Mouse (Mus musculus) stomach, embryonic 15.5 days (tissue): ENCODE data around the gene Bahcc1. TPM values are rescaled to one million over a fixed set of nuclear protein-coding genes. Genes with fewer than 3 reads are reported as not detected.
A peak's percentile ranks its signal among the peaks of the same experiment; 100 is the strongest.

Experiments used
- ATAC-seq: fragments of 200-750 bp; cut with Nextera tagmentation; 2 replicates; pipeline ENCODE4 v1.8.0; 2017; ENCODE audit warnings: low read depth, moderate number of reproducible peaks, moderate TSS enrichment; ENCODE audit not compliant: insufficient read depth, low FRiP score
- H3K27ac ChIP-seq: fragments of 300-500 bp; sonication (generic); 2 replicates; pipeline ENCODE4 v1.5.1; 2015; ENCODE audit warnings: mild to moderate bottlenecking, inconsistent platforms
- H3K27me3 ChIP-seq: fragments of 300-500 bp; sonication (generic); replicated peaks from 2 replicates; pipeline ENCODE4 v1.6.1; 2015; ENCODE audit warnings: inconsistent platforms
- H3K36me3 ChIP-seq: fragments of 300-500 bp; sonication (generic); 2 replicates; pipeline ENCODE4 v1.6.1; 2015; ENCODE audit warnings: inconsistent platforms
- H3K4me1 ChIP-seq: fragments of 300-500 bp; sonication (generic); 2 replicates; pipeline ENCODE4 v1.6.1; 2015; ENCODE audit warnings: inconsistent platforms
- H3K4me2 ChIP-seq: fragments of 300-500 bp; sonication (generic); 2 replicates; pipeline ENCODE4 v1.6.1; 2015; ENCODE audit warnings: mild to moderate bottlenecking, inconsistent platforms
- H3K4me3 ChIP-seq: fragments of 300-500 bp; sonication (generic); replicated peaks from 2 replicates; pipeline ENCODE4 v1.5.1; 2015; ENCODE audit warnings: inconsistent platforms
- H3K9ac ChIP-seq: fragments of 300-500 bp; sonication (generic); 2 replicates; pipeline ENCODE4 v1.6.1; 2015; ENCODE audit warnings: inconsistent platforms
- H3K9me3 ChIP-seq: fragments of 300-500 bp; sonication (generic); 2 replicates; pipeline ENCODE4 v1.6.1; 2016; ENCODE audit warnings: inconsistent platforms
- WGBS: fragments of 180-500 bp; shearing (Covaris S2); methylation state at CpG from one replicate; pipeline ENCODE4 v1.1.7; 2015; 5-methylcytosine and 5-hydroxymethylcytosine counted together
- polyA plus RNA-seq: library from polyadenylated mRNA; unstranded; fragments of >200 nt; fragmentation: Nextera tagmentation; extraction: Ambion mirVana; gene quantifications from 2 replicates; pipeline ENCODE4 v1.2.1, GENCODE M21; 2015

Gene Bahcc1
- polyA plus RNA-seq, 1 experiment from 2014 or later: 7.2 TPM

DNA sequence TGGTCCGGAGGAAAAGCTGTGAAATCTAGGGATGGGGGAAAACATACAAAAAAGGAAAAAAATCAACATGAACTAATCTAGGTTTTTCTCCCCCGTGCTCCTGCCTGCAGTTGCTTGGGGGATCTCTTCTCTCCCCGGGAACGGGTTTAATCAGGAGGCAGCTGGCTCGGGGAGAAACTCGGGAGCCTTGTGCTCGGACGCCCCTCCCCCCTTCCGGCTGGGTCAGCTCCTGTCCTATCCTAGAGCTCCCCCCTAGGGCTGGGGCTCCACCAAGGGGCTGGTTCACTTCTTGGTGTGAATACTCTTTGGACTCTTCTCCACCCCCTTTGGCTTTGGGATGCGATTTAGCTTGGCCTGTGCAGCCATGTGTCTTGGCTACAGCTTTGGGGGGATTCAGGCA lies 7.5 kb downstream of the Bahcc1 start:
- Histone ChIP-seq H3K27ac (peak overlapping the region; percentile 86), H3K4me3 (peak overlapping the region; percentile 22; the same call in 1 of the 2 replicates), H3K9me3 (no peaks in the 10 kb centered on the region), H3K9ac (peak overlapping the region; percentile 12; the same call in 1 of the 2 replicates), H3K36me3 (no peaks in the 10 kb centered on the region), H3K4me1 (peaks cover 61% of the 10 kb centered on the region), H3K27me3 (no peaks in the 10 kb centered on the region), H3K4me2 (peak overlapping the region; percentile 94)
- peak; percentile 41; the same call in 1 of the 2 replicates for ATAC-seq
- 5% methylated on average over 10 of the region's 10 CpGs for WGBS

DNA sequence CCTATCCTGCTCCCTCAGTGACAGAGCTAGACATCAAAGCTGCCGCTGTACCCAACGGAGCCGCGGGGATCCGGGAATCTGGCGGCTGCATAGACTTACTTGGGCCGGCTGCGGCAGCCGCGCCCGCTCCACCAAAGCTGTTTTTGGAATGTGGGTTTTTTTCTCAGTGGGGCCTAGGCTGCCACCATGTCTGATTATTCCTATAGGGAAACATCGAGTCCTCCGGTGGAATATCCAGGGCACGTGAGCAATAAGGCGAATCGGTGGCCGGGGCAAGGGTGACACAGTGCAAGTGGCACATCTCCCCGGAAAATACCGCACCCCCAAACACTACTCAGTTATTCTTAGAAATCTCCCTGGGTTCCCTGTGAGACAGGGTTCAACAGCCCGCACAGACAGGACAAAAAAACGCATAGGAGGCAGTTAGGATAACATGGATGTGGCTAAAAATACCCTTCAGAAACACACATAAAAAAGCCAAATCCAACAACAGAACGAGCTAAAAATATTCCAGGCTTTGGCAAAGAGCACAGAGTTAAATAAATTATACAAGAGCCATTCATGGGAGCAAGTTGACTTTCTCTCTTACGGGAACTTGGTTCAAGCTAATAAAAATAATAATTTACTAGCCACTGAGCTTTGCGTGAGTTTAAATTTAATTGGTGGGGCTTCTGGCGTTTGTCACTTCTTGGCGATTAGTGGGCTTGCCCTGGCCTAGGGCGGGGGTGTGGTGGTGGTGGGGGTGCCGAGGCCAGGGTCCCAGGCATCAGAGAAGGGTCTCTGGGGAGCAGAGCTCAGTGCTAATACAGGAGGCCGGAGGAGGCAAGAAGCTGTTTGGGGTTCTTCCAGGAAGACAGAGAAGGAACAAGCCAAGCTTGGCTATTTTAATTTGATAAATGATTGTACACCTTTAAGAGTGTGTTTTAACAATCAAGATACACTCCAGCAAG lies 8.5 kb downstream of the Bahcc1 start:
- H3K9ac ChIP-seq: no peak overlapping the region

GRCm38 (mm10) chr11:120241981-120242725 lies 9.4 kb downstream of the Bahcc1 start:
- no peak overlapping the region for H3K4me3 ChIP-seq
- H3K4me1 ChIP-seq: peaks cover 76% of the 10 kb centered on the region
- H3K36me3 ChIP-seq: no peaks in the 10 kb centered on the region
- H3K9ac ChIP-seq: no peak overlapping the region
- WGBS: 61% methylated on average over 6 of the region's 6 CpGs
- ATAC-seq: no peak
- H3K27me3 ChIP-seq: no peaks in the 10 kb centered on the region
- H3K9me3 ChIP-seq: no peaks in the 10 kb centered on the region
- H3K27ac ChIP-seq: peak overlapping the region; percentile 86
- H3K4me2 ChIP-seq: no peak overlapping the region

More for the DNA sequence above, 8.5 kb downstream of the Bahcc1 start:
- Histone ChIP-seq H3K27ac (peak overlapping the region; percentile 86), H3K27me3 (no peaks in the 10 kb centered on the region), H3K4me3 (no peak overlapping the region; the same call in 1 of the 2 replicates), H3K9me3 (no peaks in the 10 kb centered on the region), H3K4me1 (peaks cover 67% of the 10 kb centered on the region), H3K36me3 (no peaks in the 10 kb centered on the region), H3K4me2 (peak overlapping the region; percentile 94)
- no peak for ATAC-seq
- 22% methylated on average over 29 of the region's 29 CpGs for WGBS

- no peak overlapping the region for H3K9ac ChIP-seq
- ATAC-seq: no peak
These were observed 10.2 kb downstream of the Bahcc1 start for GRCm38 (mm10) chr11:120242726-120243530.

GRCm38 (mm10) chr11:120243531-120243820 lies 10.7 kb downstream of the Bahcc1 start:
- H3K27ac ChIP-seq: peak overlapping the region; percentile 86; the same call in 1 of the 2 replicates
- 40% methylated on average over 6 of the region's 6 CpGs for WGBS
- ATAC-seq: no peak
- no peaks in the 10 kb centered on the region for H3K27me3 ChIP-seq
- H3K4me1 ChIP-seq: peaks cover 78% of the 10 kb centered on the region
- H3K4me2 ChIP-seq: no peak overlapping the region
- no peak overlapping the region for H3K4me3 ChIP-seq
- no peak overlapping the region for H3K9ac ChIP-seq
- no peaks in the 10 kb centered on the region for H3K36me3 ChIP-seq
- no peaks in the 10 kb centered on the region for H3K9me3 ChIP-seq

More at GRCm38 (mm10) chr11:120242726-120243530, 10.2 kb downstream of the Bahcc1 start:
- Histone ChIP-seq H3K9me3 (no peaks in the 10 kb centered on the region), H3K36me3 (no peaks in the 10 kb centered on the region), H3K27ac (peak overlapping the region; percentile 86), H3K27me3 (no peaks in the 10 kb centered on the region), H3K4me3 (no peak overlapping the region), H3K4me2 (no peak overlapping the region), H3K4me1 (peaks cover 78% of the 10 kb centered on the region)
- 48% methylated on average over 22 of the region's 22 CpGs for WGBS

- H3K4me2 ChIP-seq: no peak overlapping the region
- H3K9me3 ChIP-seq: no peaks in the 10 kb centered on the region
- H3K36me3 ChIP-seq: no peaks in the 10 kb centered on the region
- H3K4me1 ChIP-seq: peaks cover 63% of the 10 kb centered on the region
- no peak overlapping the region for H3K4me3 ChIP-seq
- WGBS: 77% methylated on average over 10 of the region's 10 CpGs
- H3K9ac ChIP-seq: no peak overlapping the region
- H3K27me3 ChIP-seq: no peaks in the 10 kb centered on the region
- peak overlapping the region; percentile 27 for H3K27ac ChIP-seq
- no peak for ATAC-seq
These were observed 15.5 kb downstream of the Bahcc1 start for GRCm38 (mm10) chr11:120248160-120248793.

DNA sequence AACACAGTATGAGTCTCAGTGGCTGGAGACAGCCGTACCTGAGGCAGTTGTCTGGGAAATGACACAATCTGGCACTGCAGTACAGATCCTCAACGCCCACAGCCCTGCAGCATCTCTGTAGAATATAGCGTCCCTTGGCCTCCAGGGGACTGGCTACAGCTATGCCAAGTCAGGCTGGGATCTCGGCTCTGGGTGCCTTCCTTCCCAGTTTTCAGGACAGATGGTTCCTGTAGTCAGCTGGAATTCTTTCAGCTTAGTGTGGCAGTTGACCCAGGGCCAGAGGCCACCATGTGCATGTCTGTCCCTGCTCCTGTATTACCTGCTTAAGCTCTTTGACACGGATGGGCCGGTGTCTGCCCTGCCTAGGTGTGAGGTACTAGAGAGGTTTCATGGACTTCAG lies 16.2 kb downstream of the Bahcc1 start:
- Histone ChIP-seq H3K4me2 (no peak overlapping the region), H3K4me3 (no peak overlapping the region), H3K27me3 (no peaks in the 10 kb centered on the region), H3K9me3 (no peaks in the 10 kb centered on the region), H3K4me1 (peaks cover 58% of the 10 kb centered on the region), H3K9ac (no peak overlapping the region), H3K36me3 (no peaks in the 10 kb centered on the region), H3K27ac (no peak overlapping the region)
- WGBS: 74% methylated on average over 6 of the region's 6 CpGs
- no peak for ATAC-seq

GRCm38 (mm10) chr11:120250991-120251949 lies 18.5 kb downstream of the Bahcc1 start:
- peak overlapping the region; percentile 9; the same call in 1 of the 2 replicates for H3K27ac ChIP-seq
- no peak overlapping the region for H3K4me3 ChIP-seq
- H3K4me2 ChIP-seq: no peak overlapping the region
- 78% methylated on average over 18 of the region's 18 CpGs for WGBS
- ATAC-seq: no peak
- H3K27me3 ChIP-seq: no peaks in the 10 kb centered on the region
- H3K9me3 ChIP-seq: no peaks in the 10 kb centered on the region
- no peak overlapping the region for H3K9ac ChIP-seq
- H3K36me3 ChIP-seq: no peaks in the 10 kb centered on the region
- H3K4me1 ChIP-seq: peaks cover 61% of the 10 kb centered on the region

GRCm38 (mm10) chr11:120251950-120252308 lies 19.2 kb downstream of the Bahcc1 start:
- Histone ChIP-seq H3K4me3 (no peak overlapping the region), H3K27ac (peak overlapping the region; percentile 59; the same call in 1 of the 2 replicates), H3K9me3 (no peaks in the 10 kb centered on the region), H3K4me2 (no peak overlapping the region), H3K27me3 (no peaks in the 10 kb centered on the region), H3K9ac (no peak overlapping the region), H3K36me3 (no peaks in the 10 kb centered on the region), H3K4me1 (peaks cover 61% of the 10 kb centered on the region)
- WGBS: 50% methylated on average over 6 of the region's 6 CpGs
- no peak for ATAC-seq

- Histone ChIP-seq H3K9ac (no peak overlapping the region), H3K4me1 (peaks cover 63% of the 10 kb centered on the region)
- no peak for ATAC-seq
These were observed 19.7 kb downstream of the Bahcc1 start for GRCm38 (mm10) chr11:120252398-120252797.

More at GRCm38 (mm10) chr11:120252398-120252797, 19.7 kb downstream of the Bahcc1 start:
- Histone ChIP-seq H3K27ac (peak overlapping the region; percentile 59), H3K4me3 (no peak overlapping the region), H3K9me3 (no peaks in the 10 kb centered on the region), H3K4me2 (peak overlapping the region; percentile 33), H3K36me3 (no peaks in the 10 kb centered on the region), H3K27me3 (no peaks in the 10 kb centered on the region)
- 36% methylated on average over 5 of the region's 5 CpGs for WGBS
